Mouse (Mus musculus): ENCODE results near the gene Zmiz1. TPM values are rescaled to one million over a fixed set of nuclear protein-coding genes. Genes with fewer than 3 reads are reported as not detected.

Zmiz1 gene
- total and polyA plus RNA-seq, 3 experiments, result 0.09 to 0.16 TPM; not detected in 1

GRCm38 (mm10) chr14:25640421-25641056 is 181.6 kb downstream of the Zmiz1 start:
- no peaks in the 10 kb centered on the region for H3K27me3 ChIP-seq (ENCODE audit: insufficient read depth, low read length)
- peaks cover 79% of the 10 kb centered on the region for H3K9me3 ChIP-seq (replicated peaks)
- DNase-seq (ENCODE audit: low spot score), result no peak
- no peak for ATAC-seq (ENCODE audit: extremely low read depth, insufficient number of reproducible peaks, low FRiP score, poor library complexity, severe bottlenecking)
- H3K36me3 ChIP-seq (replicated peaks), result no peaks in the 10 kb centered on the region
- no peaks in the 10 kb centered on the region for H3K4me1 ChIP-seq (ENCODE audit: insufficient read depth, low read depth, low read length)
- H3K4me3 ChIP-seq (ENCODE audit: low read depth, low read length), result no peak overlapping the region
- TF ChIP-seq CTCF (IDR thresholded peaks at IDR 0.05; ENCODE audit: low read depth, low read length), result no peak
- no peak for TF ChIP-seq POLR2AphosphoS5 (IDR thresholded peaks at IDR 0.05; ENCODE audit: insufficient replicate concordance, low read depth, low read length)
- TF ChIP-seq GATA1 (IDR thresholded peaks at IDR 0.05; ENCODE audit: borderline replicate concordance, low read length), result no peak
- TF ChIP-seq GATA2 (IDR thresholded peaks at IDR 0.05; ENCODE audit: borderline replicate concordance, low read depth, low read length), result no peak
- TF ChIP-seq TAL1 (conservative IDR thresholded peaks at IDR 0.05; ENCODE audit: low read depth, low read length), result no peak

- H3K9me3 ChIP-seq (replicated peaks), result peaks cover 80% of the 10 kb centered on the region
- TF ChIP-seq CTCF (IDR thresholded peaks at IDR 0.05; ENCODE audit: low read depth, low read length) (no peak), GATA1 (IDR thresholded peaks at IDR 0.05; ENCODE audit: borderline replicate concordance, low read length) (no peak), POLR2AphosphoS5 (IDR thresholded peaks at IDR 0.05; ENCODE audit: insufficient replicate concordance, low read depth, low read length) (no peak), TAL1 (conservative IDR thresholded peaks at IDR 0.05; ENCODE audit: low read depth, low read length) (no peak), GATA2 (IDR thresholded peaks at IDR 0.05; ENCODE audit: borderline replicate concordance, low read depth, low read length) (no peak)
- no peaks in the 10 kb centered on the region for H3K36me3 ChIP-seq (replicated peaks)
- ATAC-seq (ENCODE audit: extremely low read depth, insufficient number of reproducible peaks, low FRiP score, poor library complexity, severe bottlenecking), result no peak
- H3K4me1 ChIP-seq (ENCODE audit: insufficient read depth, low read depth, low read length), result no peaks in the 10 kb centered on the region
- no peaks in the 10 kb centered on the region for H3K27me3 ChIP-seq (ENCODE audit: insufficient read depth, low read length)
- H3K4me3 ChIP-seq (ENCODE audit: low read depth, low read length), result no peak overlapping the region
- no peak for DNase-seq (ENCODE audit: low spot score)
These were observed 182.1 kb downstream of the Zmiz1 start for GRCm38 (mm10) chr14:25641067-25641466.

- DNase-seq (ENCODE audit: low spot score) (no peak), ATAC-seq (ENCODE audit: extremely low read depth, insufficient number of reproducible peaks, low FRiP score, poor library complexity, severe bottlenecking) (no peak)
- Histone ChIP-seq H3K27me3 (ENCODE audit: insufficient read depth, low read length) (no peaks in the 10 kb centered on the region), H3K9me3 (replicated peaks) (peaks cover 80% of the 10 kb centered on the region), H3K4me3 (ENCODE audit: low read depth, low read length) (no peak overlapping the region), H3K36me3 (replicated peaks) (no peaks in the 10 kb centered on the region), H3K4me1 (ENCODE audit: insufficient read depth, low read depth, low read length) (no peaks in the 10 kb centered on the region)
- TF ChIP-seq GATA2 (IDR thresholded peaks at IDR 0.05; ENCODE audit: borderline replicate concordance, low read depth, low read length) (no peak), POLR2AphosphoS5 (IDR thresholded peaks at IDR 0.05; ENCODE audit: insufficient replicate concordance, low read depth, low read length) (no peak), GATA1 (IDR thresholded peaks at IDR 0.05; ENCODE audit: borderline replicate concordance, low read length) (no peak), TAL1 (conservative IDR thresholded peaks at IDR 0.05; ENCODE audit: low read depth, low read length) (no peak), CTCF (IDR thresholded peaks at IDR 0.05; ENCODE audit: low read depth, low read length) (no peak)
These were observed 186.7 kb downstream of the Zmiz1 start for GRCm38 (mm10) chr14:25645717-25646116.

- no peak for TF ChIP-seq GATA1 (IDR thresholded peaks at IDR 0.05; ENCODE audit: borderline replicate concordance, low read length)
- no peak for TF ChIP-seq GATA2 (IDR thresholded peaks at IDR 0.05; ENCODE audit: borderline replicate concordance, low read depth, low read length)
- no peak for TF ChIP-seq CTCF (IDR thresholded peaks at IDR 0.05; ENCODE audit: low read depth, low read length)
- TF ChIP-seq TAL1 (conservative IDR thresholded peaks at IDR 0.05; ENCODE audit: low read depth, low read length), result no peak
- no peak for TF ChIP-seq POLR2AphosphoS5 (IDR thresholded peaks at IDR 0.05; ENCODE audit: insufficient replicate concordance, low read depth, low read length)
- ATAC-seq (ENCODE audit: extremely low read depth, insufficient number of reproducible peaks, low FRiP score, poor library complexity, severe bottlenecking) (no peak), DNase-seq (ENCODE audit: low spot score) (no peak)
- Histone ChIP-seq H3K9me3 (replicated peaks) (peaks cover 82% of the 10 kb centered on the region), H3K4me3 (ENCODE audit: low read depth, low read length) (no peak overlapping the region), H3K36me3 (replicated peaks) (no peaks in the 10 kb centered on the region), H3K27me3 (ENCODE audit: insufficient read depth, low read length) (no peaks in the 10 kb centered on the region), H3K4me1 (ENCODE audit: insufficient read depth, low read depth, low read length) (no peaks in the 10 kb centered on the region)
These were observed 187.2 kb downstream of the Zmiz1 start for GRCm38 (mm10) chr14:25646161-25646621.

- DNase-seq (ENCODE audit: low spot score) (no peak), ATAC-seq (ENCODE audit: extremely low read depth, insufficient number of reproducible peaks, low FRiP score, poor library complexity, severe bottlenecking) (no peak)
- TF ChIP-seq GATA1 (IDR thresholded peaks at IDR 0.05; ENCODE audit: borderline replicate concordance, low read length), result no peak
- Histone ChIP-seq H3K27me3 (ENCODE audit: insufficient read depth, low read length) (peaks cover 4% of the 10 kb centered on the region; the same call in 1 of the 2 replicates), H3K4me3 (ENCODE audit: low read depth, low read length) (no peak overlapping the region), H3K4me1 (ENCODE audit: insufficient read depth, low read depth, low read length) (no peaks in the 10 kb centered on the region), H3K36me3 (replicated peaks) (no peaks in the 10 kb centered on the region), H3K9me3 (replicated peaks) (peaks cover 83% of the 10 kb centered on the region)
These were observed 192.1 kb downstream of the Zmiz1 start for GRCm38 (mm10) chr14:25651131-25651530.

GRCm38 (mm10) chr14:25651905-25652304 is 192.9 kb downstream of the Zmiz1 start:
- no peak for ATAC-seq (ENCODE audit: extremely low read depth, insufficient number of reproducible peaks, low FRiP score, poor library complexity, severe bottlenecking)
- no peaks in the 10 kb centered on the region for H3K36me3 ChIP-seq (replicated peaks)
- no peak overlapping the region for H3K4me3 ChIP-seq (ENCODE audit: low read depth, low read length)
- no peak for DNase-seq (ENCODE audit: low spot score)
- H3K4me1 ChIP-seq (ENCODE audit: insufficient read depth, low read depth, low read length), result no peaks in the 10 kb centered on the region
- H3K9me3 ChIP-seq (replicated peaks), result peaks cover 84% of the 10 kb centered on the region
- TF ChIP-seq GATA2 (IDR thresholded peaks at IDR 0.05; ENCODE audit: borderline replicate concordance, low read depth, low read length) (no peak), CTCF (IDR thresholded peaks at IDR 0.05; ENCODE audit: low read depth, low read length) (no peak)
- peaks cover 4% of the 10 kb centered on the region; the same call in 1 of the 2 replicates for H3K27me3 ChIP-seq (ENCODE audit: insufficient read depth, low read length)

All from G1E (cell line).